Mouse (Mus musculus): ENCODE results near the gene Cbln3.

Cbln3 gene

GRCm38 (mm10) chr14:55879623-55880022, 4.6 kb downstream of the Cbln3 start:
- peak; percentile 81 for DNase-seq

- no peak for DNase-seq
These were observed 5.8 kb downstream of the Cbln3 start for GRCm38 (mm10) chr14:55878316-55878940.

- DNase-seq = no peak
These were observed 6.5 kb downstream of the Cbln3 start for GRCm38 (mm10) chr14:55877469-55878315.

- peak; percentile 51 for DNase-seq
These were observed 10.2 kb downstream of the Cbln3 start for GRCm38 (mm10) chr14:55873714-55874683.

- DNase-seq = no peak
These were observed 10.9 kb downstream of the Cbln3 start for GRCm38 (mm10) chr14:55873242-55873713.

- no peak for DNase-seq
These were observed 11.6 kb downstream of the Cbln3 start for GRCm38 (mm10) chr14:55872551-55872950.

GRCm38 (mm10) chr14:55872039-55872438, 12.2 kb downstream of the Cbln3 start:
- no peak for DNase-seq

- DNase-seq = no peak
These were observed 14.7 kb downstream of the Cbln3 start for GRCm38 (mm10) chr14:55869538-55869937.

GRCm38 (mm10) chr14:55868230-55869026, 15.8 kb downstream of the Cbln3 start:
- no peak for DNase-seq

- DNase-seq = no peak
These were observed 17.2 kb downstream of the Cbln3 start for GRCm38 (mm10) chr14:55866962-55867361.

GRCm38 (mm10) chr14:55863773-55864172, 20.4 kb downstream of the Cbln3 start:
- no peak for DNase-seq

- no peak for DNase-seq
These were observed 21.2 kb downstream of the Cbln3 start for GRCm38 (mm10) chr14:55862970-55863369.

GRCm38 (mm10) chr14:55862186-55862585, 22.0 kb downstream of the Cbln3 start:
- DNase-seq = no peak

- no peak for DNase-seq
These were observed 26.6 kb downstream of the Cbln3 start for GRCm38 (mm10) chr14:55857588-55857987.

- DNase-seq = no peak
These were observed 29.1 kb downstream of the Cbln3 start for GRCm38 (mm10) chr14:55855101-55855561.

GRCm38 (mm10) chr14:55854406-55855100, 29.6 kb downstream of the Cbln3 start:
- DNase-seq = no peak

- no peak for DNase-seq
These were observed 30.4 kb downstream of the Cbln3 start, which contains the start of gene Nynrin for GRCm38 (mm10) chr14:55853621-55854285. Gene Nynrin, plus strand, starts transcription at chr14:55854010.

- DNase-seq = no peak
These were observed 31.3 kb downstream of the Cbln3 start for GRCm38 (mm10) chr14:55852646-55853551.

- DNase-seq = no peak
These were observed 33.3 kb downstream of the Cbln3 start for GRCm38 (mm10) chr14:55850885-55851284.
